Mouse (Mus musculus) liver, adult 10 weeks (tissue): ENCODE data around the gene Hoga1. TPM values are rescaled to one million over a fixed set of nuclear protein-coding genes. Genes with fewer than 3 reads are reported as not detected.

Experiments used
- polyA plus RNA-seq: library from polyadenylated mRNA; stranded (reverse); fragments of 350-450 nt; fragmentation: Illumina TruSeq; extraction: RNeasy Lipid Tissue Mini Kit (QIAGEN cat#74804); gene quantifications from one replicate; pipeline ENCODE4 v1.2.3, GENCODE M21; 2014; ENCODE audit warnings: low read depth, low replicate concordance

Gene Hoga1
- polyA plus RNA-seq = 65.6 TPM

GRCm38 (mm10) chr19:42045269-42046102 lies at the start of gene Hoga1:
TSS of gene Hoga1 (plus strand) at chr19:42045610.

GRCm38 (mm10) chr19:42035456-42036248 lies 9.8 kb upstream of the Hoga1 start, which contains the start of gene Ankrd2:
TSS of gene Ankrd2 (plus strand) at chr19:42036000.

GRCm38 (mm10) chr19:42051948-42052347 lies 6.5 kb downstream of the Hoga1 start, which contains the start of gene 4933411K16Rik:
TSS of gene 4933411K16Rik (plus strand) at chr19:42052248.

GRCm38 (mm10) chr19:42086166-42086565 lies 40.8 kb downstream of the Hoga1 start, which contains the start of gene Morn4:
TSS of gene Morn4 (minus strand) at chr19:42086357.

GRCm38 (mm10) chr19:42089748-42090595 lies 44.6 kb downstream of the Hoga1 start, which contains the start of gene Pi4k2a:
TSS of gene Pi4k2a (plus strand) at chr19:42090470.

Other genes starting within 250 kb of the Hoga1 start
- 1.5 TPM for gene Arhgap19, start 243.6 kb upstream of the Hoga1 start, polyA plus RNA-seq
- 1.6 TPM for gene Frat1, start 215.6 kb upstream of the Hoga1 start, polyA plus RNA-seq
- 1.5 TPM for gene Frat2, start 197.5 kb upstream of the Hoga1 start, polyA plus RNA-seq
- 0.29 TPM for gene Rrp12, start 149.4 kb upstream of the Hoga1 start, polyA plus RNA-seq
- gene Pgam1, start 133.7 kb upstream of the Hoga1 start, polyA plus RNA-seq = 150 TPM
- gene Exosc1, start 112.2 kb upstream of the Hoga1 start, polyA plus RNA-seq = 15.5 TPM
- gene Zdhhc16, start 112.1 kb upstream of the Hoga1 start, polyA plus RNA-seq = 15.2 TPM
- gene Mms19, start 64.5 kb upstream of the Hoga1 start, polyA plus RNA-seq = 7.8 TPM
- gene Ubtd1, start 63.8 kb upstream of the Hoga1 start, polyA plus RNA-seq = not detected
- gene Ankrd2, start 9.6 kb upstream of the Hoga1 start, polyA plus RNA-seq = not detected
- 0.66 TPM for gene 4933411K16Rik, start 6.6 kb downstream of the Hoga1 start, polyA plus RNA-seq
- gene Morn4, start 40.7 kb downstream of the Hoga1 start, polyA plus RNA-seq = not detected
- gene Pi4k2a, start 44.9 kb downstream of the Hoga1 start, polyA plus RNA-seq = 10.1 TPM
- gene Avpi1, start 83.4 kb downstream of the Hoga1 start, polyA plus RNA-seq = 5.4 TPM
- 7.2 TPM for gene Marveld1, start 101.8 kb downstream of the Hoga1 start, polyA plus RNA-seq
- 4.3 TPM for gene Zfyve27, start 118.3 kb downstream of the Hoga1 start, polyA plus RNA-seq
- not detected for gene Sfrp5, start 156.6 kb downstream of the Hoga1 start, polyA plus RNA-seq
- not detected for gene Golga7b, start 202.0 kb downstream of the Hoga1 start, polyA plus RNA-seq